Mouse (Mus musculus) stomach, embryonic 14.5 days (tissue): ENCODE results near the gene Snrpa. TPM values are rescaled to one million over a fixed set of nuclear protein-coding genes. Genes with fewer than 3 reads are reported as not detected.

Experiments used
- ATAC-seq: fragments of 200-750 bp; cut with Nextera tagmentation; 2 replicates; pipeline ENCODE4 v1.8.0; 2017; ENCODE audit warnings: low read depth, moderate TSS enrichment; ENCODE audit not compliant: insufficient number of reproducible peaks, insufficient read depth, low FRiP score
- H3K27ac ChIP-seq: fragments of 300-500 bp; sonication (generic); 2 replicates; pipeline ENCODE4 v1.5.1; 2014; ENCODE audit warnings: mild to moderate bottlenecking, low read length, moderate library complexity, mixed read lengths
- H3K27me3 ChIP-seq: fragments of 300-500 bp; sonication (generic); 2 replicates; pipeline ENCODE4 v1.6.1; 2014; ENCODE audit warnings: low read length, control low read depth, mixed read lengths; ENCODE audit not compliant: control insufficient read depth, insufficient read depth
- H3K36me3 ChIP-seq: fragments of 300-500 bp; sonication (generic); 2 replicates; pipeline ENCODE4 v1.6.1; 2014; ENCODE audit warnings: mild to moderate bottlenecking, control low read depth, low read length, moderate library complexity, mixed read lengths; ENCODE audit not compliant: control insufficient read depth, insufficient read depth
- H3K4me1 ChIP-seq: fragments of 300-500 bp; sonication (generic); 2 replicates; pipeline ENCODE4 v1.6.1; 2014; ENCODE audit warnings: low read length, control low read depth, mixed read lengths; ENCODE audit not compliant: control insufficient read depth, insufficient read depth
- H3K4me2 ChIP-seq: fragments of 300-500 bp; sonication (generic); replicated peaks from 2 replicates; pipeline ENCODE4 v1.6.1; 2014; ENCODE audit warnings: low read depth, low read length, control low read depth
- H3K4me3 ChIP-seq: fragments of 300-500 bp; sonication (generic); 2 replicates; pipeline ENCODE4 v1.5.1; 2014; ENCODE audit warnings: low read depth, low read length, control low read depth
- H3K9ac ChIP-seq: fragments of 300-500 bp; sonication (generic); replicated peaks from 2 replicates; pipeline ENCODE4 v1.6.1; 2014; ENCODE audit warnings: low read depth, mild to moderate bottlenecking, control low read depth, low read length, moderate library complexity, mixed read lengths
- H3K9me3 ChIP-seq: fragments of 300-500 bp; sonication (generic); 2 replicates; pipeline ENCODE4 v1.6.1; 2016; ENCODE audit warnings: low read depth, low read length, control low read depth; ENCODE audit not compliant: control insufficient read depth
- WGBS: fragments of 180-500 bp; shearing (Covaris S2); extraction: QIAGEN DNeasy Blood & Tissue Kit; methylation state at CpG from one replicate; pipeline ENCODE4 v1.1.7; 2014; 5-methylcytosine and 5-hydroxymethylcytosine counted together
- polyA plus RNA-seq: library from polyadenylated mRNA; unstranded; fragments of >200 nt; fragmentation: Nextera tagmentation; extraction: Ambion mirVana; gene quantifications from 2 replicates; pipeline ENCODE4 v1.2.1, GENCODE M21; 2014

Gene Snrpa
- polyA plus RNA-seq, 1 experiment from 2014 or later = 274 TPM

- H3K4me1 ChIP-seq = peaks cover 12% of the 10 kb centered on the region; the same call in 1 of the 2 replicates
- no peak overlapping the region for H3K9ac ChIP-seq
- no peaks in the 10 kb centered on the region for H3K27me3 ChIP-seq
- no peak overlapping the region for H3K4me3 ChIP-seq
- no peak overlapping the region for H3K27ac ChIP-seq
- H3K9me3 ChIP-seq = no peaks in the 10 kb centered on the region
- WGBS = 72% methylated on average over 4 of the region's 4 CpGs
- no peak for ATAC-seq
- H3K4me2 ChIP-seq = no peak overlapping the region
- H3K36me3 ChIP-seq = peaks cover 49% of the 10 kb centered on the region
Observed at GRCm38 (mm10) chr7:27193731-27194130, 2.3 kb downstream of the Snrpa start.

- H3K9ac ChIP-seq = no peak overlapping the region
- no peaks in the 10 kb centered on the region for H3K27me3 ChIP-seq
- no peak overlapping the region for H3K4me2 ChIP-seq
- H3K27ac ChIP-seq = no peak overlapping the region
- no peak for ATAC-seq
- no peaks in the 10 kb centered on the region for H3K9me3 ChIP-seq
- H3K36me3 ChIP-seq = peaks cover 62% of the 10 kb centered on the region
- 99% methylated on average over 5 of the region's 5 CpGs for WGBS
- no peak overlapping the region for H3K4me3 ChIP-seq
- peaks cover 12% of the 10 kb centered on the region; the same call in 1 of the 2 replicates for H3K4me1 ChIP-seq
Observed at GRCm38 (mm10) chr7:27192434-27192833, 3.6 kb downstream of the Snrpa start.

GRCm38 (mm10) chr7:27189271-27189931, 6.7 kb downstream of the Snrpa start:
- WGBS = 96% methylated on average over 10 of the region's 10 CpGs
- no peak overlapping the region for H3K27ac ChIP-seq
- H3K9me3 ChIP-seq = no peaks in the 10 kb centered on the region
- H3K4me1 ChIP-seq = peaks cover 3% of the 10 kb centered on the region; the same call in 1 of the 2 replicates
- ATAC-seq = no peak
- no peak overlapping the region for H3K4me3 ChIP-seq
- H3K27me3 ChIP-seq = no peaks in the 10 kb centered on the region
- peaks cover 92% of the 10 kb centered on the region for H3K36me3 ChIP-seq
- no peak overlapping the region for H3K4me2 ChIP-seq
- no peak overlapping the region for H3K9ac ChIP-seq

- Histone ChIP-seq H3K27me3 (no peaks in the 10 kb centered on the region), H3K4me1 (no peaks in the 10 kb centered on the region), H3K36me3 (peaks cover 74% of the 10 kb centered on the region), H3K4me3 (no peak overlapping the region), H3K9me3 (no peaks in the 10 kb centered on the region), H3K27ac (no peak overlapping the region), H3K9ac (no peak overlapping the region), H3K4me2 (no peak overlapping the region)
- no peak for ATAC-seq
- 92% methylated on average over 5 of the region's 5 CpGs for WGBS
Observed at GRCm38 (mm10) chr7:27185986-27186385, 10.1 kb downstream of the Snrpa start.

GRCm38 (mm10) chr7:27184964-27185363, 11.1 kb downstream of the Snrpa start:
- H3K36me3 ChIP-seq = peaks cover 64% of the 10 kb centered on the region
- no peaks in the 10 kb centered on the region for H3K9me3 ChIP-seq
- H3K4me1 ChIP-seq = no peaks in the 10 kb centered on the region
- no peak overlapping the region for H3K27ac ChIP-seq
- 59% methylated on average over 3 of the region's 3 CpGs for WGBS
- H3K4me3 ChIP-seq = no peak overlapping the region
- H3K4me2 ChIP-seq = no peak overlapping the region
- no peak overlapping the region for H3K9ac ChIP-seq
- no peaks in the 10 kb centered on the region for H3K27me3 ChIP-seq
- ATAC-seq = no peak

GRCm38 (mm10) chr7:27182498-27182897, 13.6 kb downstream of the Snrpa start:
- Histone ChIP-seq H3K9ac (no peak overlapping the region), H3K4me3 (no peak overlapping the region), H3K27ac (no peak overlapping the region), H3K36me3 (peaks cover 40% of the 10 kb centered on the region), H3K4me2 (no peak overlapping the region), H3K9me3 (no peaks in the 10 kb centered on the region), H3K4me1 (no peaks in the 10 kb centered on the region), H3K27me3 (no peaks in the 10 kb centered on the region)
- no peak for ATAC-seq
- WGBS = 74% methylated on average over 1 of the region's 1 CpGs

GRCm38 (mm10) chr7:27180837-27181695, 15.0 kb downstream of the Snrpa start, which contains the start of the genes Gm21983 and Mia:
Gene Gm21983, minus strand, starts transcription at chr7:27181086.
Gene Mia, minus strand, starts transcription at chr7:27181157.
- H3K27ac ChIP-seq = peak within 1 kb of the TSS; percentile 52; the same call in 1 of the 2 replicates
- no peaks in the 10 kb centered on the region for H3K27me3 ChIP-seq
- peaks cover 26% of the 10 kb centered on the region for H3K36me3 ChIP-seq
- H3K4me2 ChIP-seq = no peak within 1 kb of the TSS
- no peak within 1 kb of the TSS for H3K9ac ChIP-seq
- WGBS = 66% methylated on average over 14 of the region's 14 CpGs
- no peak for ATAC-seq
- no peaks in the 10 kb centered on the region for H3K9me3 ChIP-seq
- H3K4me3 ChIP-seq = no peak within 1 kb of the TSS
- H3K4me1 ChIP-seq = no peaks in the 10 kb centered on the region

- Histone ChIP-seq H3K4me1 (no peaks in the 10 kb centered on the region), H3K9ac (no peak overlapping the region), H3K27me3 (no peaks in the 10 kb centered on the region), H3K36me3 (peaks cover 15% of the 10 kb centered on the region), H3K27ac (no peak overlapping the region), H3K4me3 (no peak overlapping the region), H3K4me2 (no peak overlapping the region), H3K9me3 (no peaks in the 10 kb centered on the region)
- ATAC-seq = no peak
- WGBS = 57% methylated on average over 5 of the region's 5 CpGs
Observed at GRCm38 (mm10) chr7:27180036-27180435, 16.0 kb downstream of the Snrpa start.
